Mouse (Mus musculus) G1E (cell line): Measurements from ENCODE around the gene Olfr502.

ENCODE experiments used
- CTCF ChIP-seq: IDR thresholded peaks from 2 replicates; pipeline ENCODE4 v1.5.1; 2012; ENCODE audit warnings: low read depth, low read length, inconsistent platforms, mixed read lengths
- GATA1 ChIP-seq: IDR thresholded peaks from 2 replicates; pipeline ENCODE4 v1.6.1; 2012; ENCODE audit warnings: borderline replicate concordance, low read length, inconsistent platforms, mixed read lengths
- GATA2 ChIP-seq: IDR thresholded peaks from 2 replicates; pipeline ENCODE4 v1.6.1; 2012; ENCODE audit warnings: low read depth, low read length, inconsistent platforms, borderline replicate concordance
- TAL1 ChIP-seq: conservative IDR thresholded peaks from 2 replicates; pipeline ENCODE4 v1.6.1; 2012; ENCODE audit warnings: low read depth, low read length, inconsistent platforms, mixed read lengths

DNA sequence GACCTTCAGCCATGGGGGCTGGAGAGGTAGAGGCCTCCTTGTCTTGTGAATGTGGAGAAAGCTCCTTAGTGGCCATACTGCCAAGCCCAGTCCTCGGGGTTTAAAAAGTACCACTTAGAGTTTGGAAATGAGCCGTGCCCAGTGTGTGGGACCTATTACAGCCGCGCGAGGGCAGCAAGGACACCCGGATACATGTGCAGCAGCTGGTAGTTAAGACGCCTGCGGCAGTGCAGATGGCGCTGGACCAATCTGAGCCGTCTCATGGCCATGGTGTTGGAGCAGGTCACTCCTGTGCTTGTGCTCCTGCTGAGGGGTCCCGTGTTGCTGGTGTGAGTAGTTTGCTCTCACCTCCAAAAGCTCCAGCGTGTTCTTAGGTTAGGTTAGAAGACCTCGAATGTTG, 17.6 kb upstream of the Olfr502 start:
- TF ChIP-seq CTCF, result no peak
- no peak for TF ChIP-seq TAL1
- no peak for TF ChIP-seq GATA1
- TF ChIP-seq GATA2, result no peak
